Mouse (Mus musculus): ENCODE measurements at regions not wholly inside any gene's neighbourhood (a gene's known extent, or its start where the extent isn't known, plus 50 kb on each side); places are given as distances from the start of the nearest gene placed in this dataset.

GRCm38 (mm10) chr16:91970461-91970860, 87.6 kb upstream of the Mrps6 start:
- no peak for DNase-seq (ENCODE audit: low spot score)

GRCm38 (mm10) chr16:91973183-91973582, 84.9 kb upstream of the Mrps6 start:
- no peak for DNase-seq (ENCODE audit: low spot score)

GRCm38 (mm10) chr16:91976194-91976805, 81.8 kb upstream of the Mrps6 start:
- no peak for DNase-seq (ENCODE audit: low spot score)

GRCm38 (mm10) chr16:91978423-91978822, 79.6 kb upstream of the Mrps6 start:
- DNase-seq (ENCODE audit: low spot score) = no peak

GRCm38 (mm10) chr16:91978846-91979245, 79.2 kb upstream of the Mrps6 start:
- DNase-seq (ENCODE audit: low spot score) = peak; percentile 60

GRCm38 (mm10) chr16:91980482-91980881, 77.6 kb upstream of the Mrps6 start:
- no peak for DNase-seq (ENCODE audit: low spot score)

GRCm38 (mm10) chr16:91985211-91985610, 72.9 kb upstream of the Mrps6 start:
- DNase-seq (ENCODE audit: low spot score) = no peak

GRCm38 (mm10) chr16:91989332-91989731, 68.7 kb upstream of the Mrps6 start:
- DNase-seq (ENCODE audit: low spot score) = no peak

- DNase-seq (ENCODE audit: low spot score) = peak; percentile 23
These were observed 62.4 kb upstream of the Mrps6 start for GRCm38 (mm10) chr16:91995459-91996190.

GRCm38 (mm10) chr16:92007351-92007750, 50.7 kb upstream of the Mrps6 start:
- DNase-seq (ENCODE audit: low spot score) = no peak
